Mouse (Mus musculus) CH12.LX (cell line): ENCODE measurements around the gene Lypd6. TPM values are rescaled to one million over a fixed set of nuclear protein-coding genes. Genes with fewer than 3 reads are reported as not detected.

ENCODE experiments used
- DNase-seq: peaks from one replicate; pipeline ENCODE4 v3.0.0-alpha.2; 2013; ENCODE audit errors: extremely low read depth
- H3K27ac ChIP-seq: 2 replicates; pipeline ENCODE4 v1.5.1; 2012; ENCODE audit warnings: low read depth, mild to moderate bottlenecking, control low read depth, moderate library complexity; ENCODE audit not compliant: insufficient read depth
- H3K27me3 ChIP-seq: replicated peaks from 2 replicates; pipeline ENCODE3; 2012; ENCODE audit warnings: inconsistent platforms
- H3K36me3 ChIP-seq, 2 experiments: replicated peaks in 1 of 2; 2 replicates each; pipeline versions ENCODE3 to v1.6.1; 2012; ENCODE audit warnings: inconsistent platforms in 1 of 2, low read length in 1 of 2, mild to moderate bottlenecking in 1 of 2, mixed read lengths in 1 of 2, moderate library complexity in 1 of 2; ENCODE audit not compliant: control insufficient read depth in 1 of 2, insufficient read depth in 1 of 2
- H3K4me1 ChIP-seq, 2 experiments: 2 replicates each; pipeline ENCODE4 v1.6.1; 2012; ENCODE audit warnings: inconsistent platforms in 1 of 2, moderate library complexity in 1 of 2; ENCODE audit not compliant: insufficient read depth in 2 of 2, control insufficient read depth in 1 of 2
- H3K4me2 ChIP-seq: 2 replicates; pipeline ENCODE4 v1.6.1; 2012; ENCODE audit warnings: low read depth, mild to moderate bottlenecking, control low read depth; ENCODE audit not compliant: poor library complexity, insufficient read depth, severe bottlenecking
- H3K4me3 ChIP-seq, 3 experiments: fragments of 150-350 bp in 1 of 3; sonication (generic) in 1 of 3; replicated peaks in 1 of 3; 2 replicates each; pipeline versions ENCODE3 to v1.5.1; 2011 to 2012; ENCODE audit warnings: low read depth in 2 of 3, low read length in 2 of 3, mild to moderate bottlenecking in 2 of 3, moderate library complexity in 2 of 3, control low read depth in 1 of 3, improper control_type of control experiment in 1 of 3, inconsistent platforms in 1 of 3, mixed read lengths in 1 of 3; ENCODE audit not compliant: poor library complexity in 1 of 3
- H3K79me2 ChIP-seq: replicated peaks from 2 replicates; pipeline ENCODE4 v1.6.1; 2012; ENCODE audit warnings: mild to moderate bottlenecking, moderate library complexity; ENCODE audit not compliant: control insufficient read depth, poor library complexity, insufficient read depth, severe bottlenecking; ENCODE audit errors: extremely low read depth
- H3K9ac ChIP-seq: 2 replicates; pipeline ENCODE4 v1.6.1; 2012; ENCODE audit warnings: low read depth, mild to moderate bottlenecking, control low read depth, moderate library complexity; ENCODE audit not compliant: insufficient read depth
- H3K9me3 ChIP-seq: replicated peaks from 2 replicates; pipeline ENCODE3; 2012; ENCODE audit warnings: low read length, inconsistent platforms, mixed read lengths
- CHD1 ChIP-seq: IDR thresholded peaks from 2 replicates; pipeline ENCODE4 v1.6.1; 2012; ENCODE audit warnings: low read depth, low read length, improper control_type of control experiment, inconsistent platforms
- CHD2 ChIP-seq: IDR thresholded peaks from 2 replicates; pipeline ENCODE4 v1.6.1; 2011; ENCODE audit warnings: low read length, improper control_type of control experiment
- CTCF ChIP-seq, 2 experiments: IDR thresholded peaks in 1 of 2; conservative IDR thresholded peaks in 1 of 2; 2 replicates each; pipeline ENCODE4 v1.5.1; 2011 to 2012; ENCODE audit warnings: low read depth in 2 of 2, low read length in 2 of 2, improper control_type of control experiment in 1 of 2, inconsistent platforms in 1 of 2, mild to moderate bottlenecking in 1 of 2, moderate library complexity in 1 of 2
- ELF1 ChIP-seq: IDR thresholded peaks from 2 replicates; pipeline ENCODE4 v1.6.1; 2014; ENCODE audit warnings: low read depth, mild to moderate bottlenecking, inconsistent platforms, low read length, improper control_type of control experiment
- GABPA ChIP-seq: IDR thresholded peaks from 2 replicates; pipeline ENCODE4 v1.6.1; 2012; ENCODE audit warnings: low read depth, low read length, improper control_type of control experiment, inconsistent platforms; ENCODE audit not compliant: insufficient replicate concordance
- MEF2A ChIP-seq: IDR thresholded peaks from 2 replicates; pipeline ENCODE4 v1.6.1; 2014; ENCODE audit warnings: low read depth, mild to moderate bottlenecking, inconsistent platforms, low read length, improper control_type of control experiment, borderline replicate concordance
- MXI1 ChIP-seq: IDR thresholded peaks from 2 replicates; pipeline ENCODE4 v1.6.1; 2011; ENCODE audit warnings: mild to moderate bottlenecking, low read depth, low read length, improper control_type of control experiment
- NELFE ChIP-seq: IDR thresholded peaks from 2 replicates; pipeline ENCODE4 v1.6.1; 2011; ENCODE audit warnings: low read depth, low read length, improper control_type of control experiment
- PAX5 ChIP-seq: IDR thresholded peaks from 2 replicates; pipeline ENCODE4 v1.6.1; 2012; ENCODE audit warnings: low read length, inconsistent platforms, mixed read lengths
- TCF12 ChIP-seq: IDR thresholded peaks from 2 replicates; pipeline ENCODE4 v1.6.1; 2014; ENCODE audit warnings: low read depth, mild to moderate bottlenecking, inconsistent platforms, low read length, improper control_type of control experiment
- USF1 ChIP-seq: IDR thresholded peaks from 2 replicates; pipeline ENCODE4 v1.6.1; 2014; ENCODE audit warnings: low read depth, mild to moderate bottlenecking, inconsistent platforms, low read length, improper control_type of control experiment
- ZC3H11A ChIP-seq: IDR thresholded peaks from 2 replicates; pipeline ENCODE4 v1.6.1; 2012; ENCODE audit warnings: low read depth, mild to moderate bottlenecking, inconsistent platforms, low read length, improper control_type of control experiment
- ZKSCAN1 ChIP-seq: IDR thresholded peaks from 2 replicates; pipeline ENCODE4 v1.6.1; 2012; ENCODE audit warnings: low read depth, inconsistent platforms, low read length, improper control_type of control experiment, borderline replicate concordance
- dilution Hi-C: fragments of 300-500 bp; cut with MboI; formaldehyde crosslinking; loops from 2 replicates; pipeline ENCODE4 v1.14.3; 2020; ENCODE audit warnings: low sequenced_read_pairs; ENCODE audit not compliant: extremely low pct_unique_long_range_greater_than_20kb, extremely low pct_ligation_motif_present
- in situ Hi-C: fragments of 300-500 bp; cut with MboI; formaldehyde crosslinking; loops from 3 replicates; pipeline ENCODE4 v1.14.3; 2019; ENCODE audit warnings: low sequenced_read_pairs, low pct_ligation_motif_present, low pct_unique_long_range_greater_than_20kb, mixed read lengths
- polyA plus RNA-seq: library from polyadenylated mRNA; unstranded; fragments of >175 nt; gene quantifications from 2 replicates; pipeline ENCODE4 v1.2.1, GENCODE M21; 2012; ENCODE audit warnings: low read depth; ENCODE audit not compliant: insufficient read length
- total RNA-seq, 2 experiments: library from RNA; depleted of rRNA; stranded (reverse); fragments of 300-350 nt in 1 of 2; fragments of >200 nt in 1 of 2; gene quantifications; 2 replicates each; pipeline ENCODE4 v1.2.3; 2012 to 2014

Gene Lypd6
- total and polyA plus RNA-seq, 3 experiments, result not detected

DNA sequence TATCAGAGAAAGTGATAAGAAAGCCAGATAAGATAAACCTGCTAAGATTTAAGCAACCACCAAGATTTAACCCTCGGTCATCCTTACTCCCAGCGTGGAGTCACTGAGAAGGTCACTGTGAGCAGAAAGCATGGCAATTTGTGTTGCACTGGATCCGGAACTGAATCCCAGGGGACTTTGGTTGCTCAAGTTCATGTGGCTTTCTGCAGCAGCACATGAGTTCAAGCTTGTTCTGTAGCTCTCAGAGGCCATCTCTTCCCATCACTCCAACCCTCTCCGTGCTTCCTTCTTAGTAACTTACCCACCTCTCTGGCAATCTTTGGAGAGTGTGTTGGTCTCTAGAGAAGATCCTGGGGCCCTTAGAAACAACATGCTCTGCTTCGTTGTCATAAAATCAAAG, 84.6 kb downstream of the Lypd6 start:
- no peaks in the 10 kb centered on the region for H3K79me2 ChIP-seq
- H3K36me3 ChIP-seq, result no peaks in the 10 kb centered on the region
- no peak overlapping the region for H3K9ac ChIP-seq
- H3K9me3 ChIP-seq, result no peaks in the 10 kb centered on the region
- H3K4me3 ChIP-seq, result no peak overlapping the region
- no peaks in the 10 kb centered on the region for H3K27me3 ChIP-seq
- H3K4me1 ChIP-seq, result no peaks in the 10 kb centered on the region
- no peak for DNase-seq
- H3K4me2 ChIP-seq, result no peak overlapping the region
- no peak overlapping the region for H3K27ac ChIP-seq
- in situ Hi-C loops, result no loop called here
- TF ChIP-seq NELFE, result no peak
- TF ChIP-seq, all 38 proteins: peak for 0
- dilution Hi-C loops, result no loop called here

GRCm38 (mm10) chr2:50151401-50151800, 85.2 kb downstream of the Lypd6 start:
- in situ Hi-C loops (no loop called here), dilution Hi-C loops (no loop called here)
- DNase-seq, result no peak
- no peak overlapping the region for H3K4me3 ChIP-seq
- H3K27me3 ChIP-seq, result no peaks in the 10 kb centered on the region
- no peak overlapping the region for H3K27ac ChIP-seq
- H3K36me3 ChIP-seq, result no peaks in the 10 kb centered on the region
- TF ChIP-seq ZKSCAN1 (no peak), GABPA (no peak), TCF12 (no peak), CHD1 (no peak), USF1 (no peak), ELF1 (no peak), CTCF (conservative IDR thresholded peaks at IDR 0.05 in 1 of 2, IDR thresholded peaks at IDR 0.05 in 1 of 2; ENCODE audit: low read depth in 2 of 2, low read length in 2 of 2) (no peak), MXI1 (no peak), NELFE (no peak), PAX5 (no peak)
- H3K9ac ChIP-seq, result no peak overlapping the region
- no peak overlapping the region for H3K4me2 ChIP-seq
- no peaks in the 10 kb centered on the region for H3K4me1 ChIP-seq
- H3K9me3 ChIP-seq, result no peaks in the 10 kb centered on the region
- H3K79me2 ChIP-seq, result no peaks in the 10 kb centered on the region

DNA sequence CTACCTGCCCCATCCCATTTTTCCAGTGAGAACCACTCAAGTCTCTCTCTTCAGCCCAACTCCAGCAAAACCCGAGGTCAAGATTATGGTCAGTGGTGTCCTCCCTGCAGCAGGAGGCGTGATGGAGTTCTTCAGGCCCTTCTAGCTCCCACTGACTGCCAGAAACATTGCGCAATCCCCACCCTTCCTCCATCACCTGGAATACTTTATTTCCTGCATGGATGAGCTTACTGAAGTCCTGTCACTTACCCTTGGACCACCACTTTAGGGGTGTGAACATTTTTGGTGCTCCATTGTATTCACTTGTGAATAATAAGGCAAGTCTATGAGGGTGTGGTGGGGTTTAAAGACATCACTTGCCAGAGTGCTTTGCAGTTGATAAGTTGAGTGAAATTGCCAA, 85.7 kb downstream of the Lypd6 start:
- dilution Hi-C loops, result no loop called here
- Histone ChIP-seq H3K27ac (no peak overlapping the region), H3K4me2 (no peak overlapping the region), H3K9ac (no peak overlapping the region), H3K79me2 (no peaks in the 10 kb centered on the region), H3K4me1 (no peaks in the 10 kb centered on the region), H3K4me3 (no peak overlapping the region), H3K36me3 (no peaks in the 10 kb centered on the region), H3K27me3 (no peaks in the 10 kb centered on the region), H3K9me3 (no peaks in the 10 kb centered on the region)
- in situ Hi-C loops, result no loop called here
- TF ChIP-seq ZC3H11A (no peak), MXI1 (no peak), USF1 (no peak), NELFE (no peak), MEF2A (no peak), CHD2 (no peak), ZKSCAN1 (no peak), PAX5 (no peak), GABPA (no peak)
- no peak for DNase-seq
